Mouse (Mus musculus) macrophage (primary cell): Measurements from ENCODE around the gene Thrsp. TPM values are rescaled to one million over a fixed set of nuclear protein-coding genes. Genes with fewer than 3 reads are reported as not detected.

Experiments
- H3K27ac ChIP-seq: fragments of 350-480 bp; formaldehyde crosslinking; 2 replicates; pipeline ENCODE4 v1.9.0; 2021
- H3K36me3 ChIP-seq: fragments of 350-480 bp; formaldehyde crosslinking; 2 replicates; pipeline ENCODE4 v1.9.0; 2021; ENCODE audit errors: inconsistent target
- H3K4me3 ChIP-seq: fragments of 350-480 bp; formaldehyde crosslinking; 2 replicates; pipeline ENCODE4 v1.9.0; 2021; ENCODE audit errors: inconsistent target
- H3K79me2 ChIP-seq: fragments of 350-480 bp; formaldehyde crosslinking; 2 replicates; pipeline ENCODE4 v1.9.0; 2021; ENCODE audit errors: inconsistent target
- WGBS: methylation state at CpG from one replicate; pipeline ENCODE4 v1.1.7; 2026; ENCODE audit warnings: inconsistent platforms; ENCODE audit not compliant: missing documents; 5-methylcytosine and 5-hydroxymethylcytosine counted together
- polyA plus RNA-seq: library from polyadenylated mRNA; stranded (reverse); fragments of 250-400 nt; gene quantifications from 3 replicates; pipeline ENCODE4 v1.2.4, GENCODE M21; 2018; ENCODE audit warnings: inconsistent platforms

Thrsp gene
- polyA plus RNA-seq, 1 experiment from 2014 or later: not detected

GRCm38 (mm10) chr7:97426566-97426965 lies 9.0 kb upstream of the Thrsp start:
- no peak overlapping the region for H3K4me3 ChIP-seq
- WGBS: 75% methylated on average over 6 of the region's 6 CpGs

DNA sequence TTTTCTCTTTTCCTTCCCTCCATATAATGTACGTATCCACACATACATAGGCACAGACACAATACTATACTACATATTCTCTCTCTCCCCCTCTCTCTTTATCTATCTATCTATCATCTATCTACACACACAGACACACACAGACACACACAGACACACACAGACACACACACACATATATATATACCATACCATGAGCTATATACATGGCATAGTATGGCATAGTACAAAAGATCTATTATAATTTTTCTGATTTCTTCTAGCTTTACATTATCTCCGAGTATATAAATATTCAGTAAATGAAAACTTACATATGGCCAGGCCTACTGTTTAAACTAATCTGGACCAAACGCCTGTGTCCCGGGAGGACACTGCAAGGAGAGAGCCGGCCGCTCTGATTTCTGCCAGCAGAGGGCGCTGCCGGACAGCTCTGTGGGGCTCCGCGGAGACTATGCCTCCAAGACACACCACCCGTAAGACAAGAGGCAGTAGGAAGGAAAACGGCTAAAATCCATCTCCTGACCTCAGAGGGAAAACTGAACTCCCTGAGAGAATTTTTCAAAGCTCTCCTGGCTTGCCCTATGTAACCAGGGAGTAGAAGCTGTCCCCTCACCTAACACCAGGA lies 7.2 kb upstream of the Thrsp start:
- H3K79me2 ChIP-seq: no peaks in the 10 kb centered on the region
- no peaks in the 10 kb centered on the region for H3K36me3 ChIP-seq
- H3K4me3 ChIP-seq: no peak overlapping the region
- 12% methylated on average over 12 of the region's 12 CpGs for WGBS
- no peak overlapping the region for H3K27ac ChIP-seq

More at GRCm38 (mm10) chr7:97426566-97426965, 9.0 kb upstream of the Thrsp start:
- no peak overlapping the region for H3K27ac ChIP-seq
- no peaks in the 10 kb centered on the region for H3K79me2 ChIP-seq
- H3K36me3 ChIP-seq: no peaks in the 10 kb centered on the region

DNA sequence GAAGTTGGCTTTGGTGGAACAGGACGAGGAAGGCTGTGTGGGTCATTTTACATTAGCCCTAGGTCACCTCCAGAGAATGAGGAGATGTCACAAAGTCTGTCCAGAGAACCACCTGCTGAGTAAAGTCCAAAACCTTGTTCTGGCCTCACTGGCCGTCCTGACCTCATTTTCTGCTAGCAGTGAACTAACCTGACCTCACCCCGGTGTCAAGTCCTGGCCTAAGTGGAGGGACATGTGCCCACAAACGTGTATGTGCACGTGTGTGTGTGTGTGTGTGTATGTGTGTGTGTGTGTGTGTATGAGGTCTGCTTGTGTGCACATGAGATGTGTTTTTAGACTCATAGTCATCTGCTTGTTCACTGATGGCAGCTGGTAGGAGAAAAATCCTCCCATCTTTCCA lies 6.2 kb upstream of the Thrsp start:
- no peak overlapping the region for H3K27ac ChIP-seq
- H3K79me2 ChIP-seq: no peaks in the 10 kb centered on the region
- H3K36me3 ChIP-seq: no peaks in the 10 kb centered on the region
- WGBS: 80% methylated on average over 4 of the region's 5 CpGs
- no peak overlapping the region for H3K4me3 ChIP-seq

- H3K27ac ChIP-seq: no peak overlapping the region
- 94% methylated on average over 8 of the region's 8 CpGs for WGBS
- H3K79me2 ChIP-seq: no peaks in the 10 kb centered on the region
- H3K4me3 ChIP-seq: no peak overlapping the region
- H3K36me3 ChIP-seq: no peaks in the 10 kb centered on the region
Measured at GRCm38 (mm10) chr7:97420958-97421651, 3.6 kb upstream of the Thrsp start.

DNA sequence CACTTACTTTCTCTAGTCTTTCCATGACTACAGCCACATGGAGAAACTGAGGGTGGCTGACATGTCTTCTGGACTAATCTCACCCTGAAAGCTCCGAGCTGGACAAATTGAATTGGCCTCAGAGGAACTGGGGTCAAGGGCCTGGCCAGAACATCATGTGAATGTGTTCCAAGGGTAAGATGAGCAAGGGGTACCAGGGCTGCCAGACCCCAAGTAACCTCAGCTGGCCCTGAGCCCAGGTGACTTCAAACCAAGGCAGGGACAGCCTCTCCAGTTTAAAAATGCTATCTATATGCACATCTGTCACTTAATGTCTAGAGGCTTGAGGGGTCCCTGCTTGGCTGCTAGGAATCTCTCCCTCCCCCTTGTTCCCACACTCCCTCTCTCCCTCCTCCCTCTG lies 2.9 kb upstream of the Thrsp start:
- Histone ChIP-seq H3K4me3 (no peak overlapping the region), H3K27ac (no peak overlapping the region), H3K36me3 (no peaks in the 10 kb centered on the region), H3K79me2 (no peaks in the 10 kb centered on the region)
- 100% methylated on average over 1 of the region's 1 CpGs for WGBS

GRCm38 (mm10) chr7:97419163-97419562 lies 1.6 kb upstream of the Thrsp start:
- Histone ChIP-seq H3K36me3 (no peaks in the 10 kb centered on the region), H3K27ac (no peak overlapping the region)
- WGBS: 89% methylated on average over 5 of the region's 5 CpGs

GRCm38 (mm10) chr7:97418717-97419116 lies 1.2 kb upstream of the Thrsp start:
- WGBS: 74% methylated on average over 5 of the region's 5 CpGs
- Histone ChIP-seq H3K36me3 (no peaks in the 10 kb centered on the region), H3K27ac (no peak overlapping the region), H3K4me3 (no peak overlapping the region), H3K79me2 (no peaks in the 10 kb centered on the region)

More at GRCm38 (mm10) chr7:97419163-97419562, 1.6 kb upstream of the Thrsp start:
- no peak overlapping the region for H3K4me3 ChIP-seq
- no peaks in the 10 kb centered on the region for H3K79me2 ChIP-seq

GRCm38 (mm10) chr7:97416473-97416872 lies 1.1 kb downstream of the Thrsp start:
- H3K27ac ChIP-seq: no peak overlapping the region
- no peak overlapping the region for H3K4me3 ChIP-seq
- H3K36me3 ChIP-seq: no peaks in the 10 kb centered on the region
- WGBS: 97% methylated on average over 4 of the region's 4 CpGs
- no peaks in the 10 kb centered on the region for H3K79me2 ChIP-seq

DNA sequence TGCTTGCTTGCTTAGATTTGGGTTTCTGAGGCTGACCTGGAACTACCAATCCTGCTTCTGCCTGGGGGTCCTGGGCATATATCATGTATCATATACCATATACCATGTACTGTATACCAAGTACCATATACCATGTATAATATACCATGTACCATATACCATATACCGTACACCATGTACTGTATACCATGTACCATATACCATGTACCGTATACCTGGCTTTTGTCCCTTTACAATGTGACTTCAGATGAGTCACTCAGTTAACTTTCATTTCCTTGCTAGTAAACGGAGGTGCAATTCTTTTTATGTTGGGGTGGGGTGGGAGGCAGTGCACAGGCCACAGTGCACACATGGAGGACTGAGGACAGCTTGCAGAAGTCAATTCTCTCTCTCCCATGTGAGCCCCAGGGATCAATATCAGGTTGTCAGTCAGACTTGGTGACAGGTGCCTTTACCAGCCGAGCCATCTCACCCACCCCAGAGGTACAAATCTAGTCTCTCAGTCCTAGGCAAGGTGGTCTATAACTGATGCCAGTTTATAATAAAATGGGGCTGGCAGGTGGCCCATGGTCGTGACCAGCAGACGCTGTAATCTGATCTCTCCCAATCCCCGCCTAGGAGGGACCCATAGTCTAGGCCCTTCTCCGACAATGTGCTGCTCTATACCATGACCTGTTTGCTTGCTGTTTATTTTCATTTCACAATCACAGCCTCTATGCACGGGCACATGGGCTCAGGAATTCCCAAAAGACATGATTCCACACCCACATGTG lies 2.4 kb downstream of the Thrsp start:
- Histone ChIP-seq H3K36me3 (peaks cover 5% of the 10 kb centered on the region; the same call in 1 of the 2 replicates), H3K4me3 (no peak overlapping the region), H3K79me2 (no peaks in the 10 kb centered on the region), H3K27ac (no peak overlapping the region)
- WGBS: 90% methylated on average over 9 of the region's 9 CpGs

- Histone ChIP-seq H3K36me3 (peaks cover 10% of the 10 kb centered on the region), H3K79me2 (no peaks in the 10 kb centered on the region), H3K27ac (no peak overlapping the region), H3K4me3 (no peak overlapping the region)
- 67% methylated on average over 1 of the region's 1 CpGs for WGBS
Measured at GRCm38 (mm10) chr7:97414426-97414825, 3.1 kb downstream of the Thrsp start.

GRCm38 (mm10) chr7:97413981-97414380 lies 3.5 kb downstream of the Thrsp start:
- 75% methylated on average over 1 of the region's 1 CpGs for WGBS
- H3K79me2 ChIP-seq: no peaks in the 10 kb centered on the region
- H3K27ac ChIP-seq: no peak overlapping the region
- no peak overlapping the region for H3K4me3 ChIP-seq
- peaks cover 14% of the 10 kb centered on the region for H3K36me3 ChIP-seq

DNA sequence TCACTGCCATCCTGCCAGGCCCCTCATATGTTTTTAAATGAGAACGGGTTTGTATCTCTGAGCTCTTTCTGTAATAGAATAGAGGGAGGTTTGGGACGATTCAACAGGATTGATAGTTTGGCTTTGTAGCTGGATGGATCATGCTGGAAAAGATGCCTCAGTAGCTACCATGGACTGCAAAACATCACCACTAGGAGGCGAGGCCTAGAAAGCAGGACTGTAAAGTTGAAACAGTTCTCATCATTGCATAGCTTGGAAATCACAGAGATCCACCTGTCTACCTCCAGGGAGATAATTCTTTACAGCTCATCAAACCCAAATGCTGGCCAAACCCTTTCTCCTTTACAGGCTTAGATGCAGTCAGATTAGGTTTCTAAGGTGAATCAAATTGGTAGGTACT lies 6.0 kb downstream of the Thrsp start:
- WGBS: 93% methylated on average over 3 of the region's 3 CpGs
- Histone ChIP-seq H3K27ac (no peak overlapping the region), H3K79me2 (peaks cover 7% of the 10 kb centered on the region; the same call in 1 of the 2 replicates), H3K4me3 (no peak overlapping the region), H3K36me3 (peaks cover 38% of the 10 kb centered on the region)

DNA sequence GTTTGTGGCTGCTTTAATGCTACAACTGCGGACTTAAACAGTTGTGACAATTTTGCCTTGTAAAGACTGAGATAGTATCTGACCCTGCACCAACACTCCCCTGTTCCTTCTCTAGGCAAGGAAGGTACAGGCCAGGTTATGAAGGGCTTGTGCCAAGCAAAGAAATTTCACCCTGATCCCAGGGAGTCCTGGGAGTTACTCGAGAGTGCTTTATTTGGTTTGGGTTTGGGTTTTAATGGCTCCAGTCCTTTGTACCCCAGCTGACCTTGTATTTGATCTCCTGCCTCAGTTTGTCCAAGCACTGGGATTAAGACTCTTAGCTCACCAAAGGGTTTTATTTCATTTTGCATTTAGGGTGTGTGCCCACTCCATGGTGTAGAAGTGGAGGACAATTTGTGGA lies 6.4 kb downstream of the Thrsp start:
- peaks cover 38% of the 10 kb centered on the region for H3K36me3 ChIP-seq
- no peak overlapping the region for H3K4me3 ChIP-seq
- no peak overlapping the region for H3K27ac ChIP-seq
- peaks cover 11% of the 10 kb centered on the region; the same call in 1 of the 2 replicates for H3K79me2 ChIP-seq
- WGBS: 100% methylated on average over 2 of the region's 2 CpGs

- 98% methylated on average over 10 of the region's 10 CpGs for WGBS
- H3K36me3 ChIP-seq: peaks cover 38% of the 10 kb centered on the region
Measured at GRCm38 (mm10) chr7:97407145-97407544, 10.4 kb downstream of the Thrsp start.

More at GRCm38 (mm10) chr7:97407145-97407544, 10.4 kb downstream of the Thrsp start:
- Histone ChIP-seq H3K27ac (no peak overlapping the region), H3K79me2 (peaks cover 51% of the 10 kb centered on the region), H3K4me3 (no peak overlapping the region)
